In the genomic region with DNA sequence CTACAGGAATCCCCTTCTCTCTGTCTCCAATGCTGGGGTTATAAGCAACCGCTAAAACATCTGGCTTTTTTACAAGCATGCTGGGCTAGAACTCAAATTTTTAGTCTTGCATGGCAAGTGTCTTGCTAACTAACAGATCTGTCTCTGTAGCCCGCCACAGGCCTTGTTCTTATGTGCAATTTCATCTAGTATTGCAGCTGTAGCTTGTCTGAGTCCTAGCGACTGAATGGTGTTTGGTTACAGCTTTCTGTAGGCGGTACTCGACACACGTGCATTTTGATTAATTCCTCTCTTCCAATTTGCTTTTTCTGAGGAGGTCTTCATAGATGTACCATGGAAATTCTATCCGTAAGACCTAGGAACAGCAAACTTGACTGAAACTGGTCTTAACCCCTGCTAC, we compare ENCODE assay signal across 21 mouse cellular contexts.
DNase-seq lines count a peak whose midpoint lies in the region; ATAC-seq and TF ChIP-seq lines count a peak whose summit lies in the region.
"Had no signal": no experiment of that assay in that cellular context is flagged by ENCODE, and none has a peak within 500 bp of the region (broad histone marks: within the 10 kb centered on the region; RNA-seq: fewer than 3 reads in every experiment).

No protein-coding gene starts in this region.

- WGBS in kidney, postnatal 0 days, result 33% methylated on average over 7 of the region's 7 CpGs
- 80% methylated on average over 7 of the region's 7 CpGs for WGBS in forebrain, embryonic 13.5 days

- H3K36me3 ChIP-seq in kidney, postnatal 0 days (ENCODE audit: insufficient read depth, low read length), result no peaks in the 10 kb centered on the region
- no peaks in the 10 kb centered on the region for H3K36me3 ChIP-seq in forebrain, embryonic 13.5 days (ENCODE audit: poor library complexity, severe bottlenecking)
- H3K36me3 ChIP-seq: embryonic facial prominence, embryonic 15.5 days; forebrain, embryonic 15.5 days; hindbrain, embryonic 12.5 days; hindbrain, embryonic 15.5 days had no signal

- no peaks in the 10 kb centered on the region for H3K4me1 ChIP-seq in kidney, postnatal 0 days (replicated peaks; ENCODE audit: insufficient read depth, low read length)
- H3K4me1 ChIP-seq in forebrain, embryonic 13.5 days, result no peaks in the 10 kb centered on the region
- H3K4me1 ChIP-seq: embryonic facial prominence, embryonic 15.5 days; forebrain, embryonic 15.5 days; hindbrain, embryonic 12.5 days; hindbrain, embryonic 15.5 days had no signal

- no peak overlapping the region for H3K4me3 ChIP-seq in kidney, postnatal 0 days (replicated peaks; ENCODE audit: low read depth, low read length)
- H3K4me3 ChIP-seq in forebrain, embryonic 13.5 days, result no peak overlapping the region
- H3K4me3 ChIP-seq: embryonic facial prominence, embryonic 15.5 days; forebrain, embryonic 15.5 days; hindbrain, embryonic 12.5 days; hindbrain, embryonic 15.5 days had no signal

- ATAC-seq in kidney, postnatal 0 days (replicated peaks; ENCODE audit: low FRiP score, low read depth), result no peak
- ATAC-seq in forebrain, embryonic 13.5 days, result no peak
- ATAC-seq: forebrain, embryonic 15.5 days; Patski had no signal

- H3K27me3 ChIP-seq in kidney, postnatal 0 days (ENCODE audit: insufficient read depth, low read length), result no peaks in the 10 kb centered on the region
- no peaks in the 10 kb centered on the region for H3K27me3 ChIP-seq in forebrain, embryonic 13.5 days
- H3K27me3 ChIP-seq: embryonic facial prominence, embryonic 15.5 days; forebrain, embryonic 15.5 days; hindbrain, embryonic 12.5 days; hindbrain, embryonic 15.5 days had no signal

- no peak for TF ChIP-seq CTCF in kidney, postnatal 0 days (IDR thresholded peaks at IDR 0.05; ENCODE audit: low read depth)

- peak; percentile 15 for DNase-seq in embryo, embryonic 10.5 days (ENCODE audit: low spot score)
- no peak for DNase-seq in embryo, embryonic 9.5 days (ENCODE audit: extremely low spot score)
- peak; percentile 37 for DNase-seq in kidney, postnatal 0 days (ENCODE audit: low spot score)
- DNase-seq in kidney, adult 8-10 months, result no peak
- DNase-seq in forelimb bud, embryonic 11.5 days (ENCODE audit: low read depth, low spot score), result peak; percentile 47
- peak; percentile 23 for DNase-seq in mesoderm, embryonic 11.5 days (ENCODE audit: low read depth, low spot score)
- no peak for DNase-seq in right cerebral cortex, postnatal 36 days (ENCODE audit: low spot score in 2 of 2)
- DNase-seq: adrenal gland, postnatal 10 days; adrenal gland, postnatal 36 days; cerebellum, adult 18-20 months; cerebellum, adult 9-10 months; cerebellum, postnatal 14 days; gastrocnemius, postnatal 10 days; gastrocnemius, postnatal 36 days had no signal

- no peak overlapping the region for H3K27ac ChIP-seq in kidney, postnatal 0 days
- no peak overlapping the region for H3K27ac ChIP-seq in forebrain, embryonic 13.5 days
- H3K27ac ChIP-seq: embryonic facial prominence, embryonic 15.5 days; forebrain, embryonic 15.5 days; hindbrain, embryonic 12.5 days; hindbrain, embryonic 15.5 days had no signal

- no peak overlapping the region for H3K9ac ChIP-seq in kidney, postnatal 0 days (ENCODE audit: low read depth, low read length)
- no peak overlapping the region for H3K9ac ChIP-seq in forebrain, embryonic 13.5 days
- H3K9ac ChIP-seq: embryonic facial prominence, embryonic 15.5 days; forebrain, embryonic 15.5 days; hindbrain, embryonic 12.5 days; hindbrain, embryonic 15.5 days had no signal

- H3K9me3 ChIP-seq in kidney, postnatal 0 days (replicated peaks; ENCODE audit: low read length), result no peaks in the 10 kb centered on the region
- no peaks in the 10 kb centered on the region for H3K9me3 ChIP-seq in forebrain, embryonic 13.5 days (replicated peaks)
- H3K9me3 ChIP-seq: embryonic facial prominence, embryonic 15.5 days; forebrain, embryonic 15.5 days; hindbrain, embryonic 15.5 days had no signal

- no peak overlapping the region for H3K4me2 ChIP-seq in kidney, postnatal 0 days (ENCODE audit: low read length)
- H3K4me2 ChIP-seq in forebrain, embryonic 13.5 days, result no peak overlapping the region
- H3K4me2 ChIP-seq: embryonic facial prominence, embryonic 15.5 days; forebrain, embryonic 15.5 days; heart, embryonic 11.5 days; hindbrain, embryonic 12.5 days; hindbrain, embryonic 15.5 days had no signal

Comparison
In these comparisons a context has a peak if more than half of its experiments do, and no peak if none do; other contexts are left out.
1. DNase-seq: peak in embryo, embryonic 10.5 days (single experiment), kidney, postnatal 0 days (single experiment), forelimb bud, embryonic 11.5 days (single experiment) and mesoderm, embryonic 11.5 days (single experiment); none in embryo, embryonic 9.5 days (single experiment), kidney, adult 8-10 months (0 of 2) and right cerebral cortex, postnatal 36 days (0 of 2).